Mouse (Mus musculus): ENCODE measurements around the gene Plekha3. TPM values are rescaled to one million over a fixed set of nuclear protein-coding genes. Genes with fewer than 3 reads are reported as not detected.

Plekha3 gene
- 1 to 10 TPM; 7.2 to 8.4 TPM for total RNA-seq (2021)
- long read RNA-seq, experiment 1, transcript Plekha3-201 (8 exons, 2,534 nt) = major isoform, 8 of 9 reads
- long read RNA-seq, experiment 1, partial matches to known transcripts = 0 of 9 reads
- long read RNA-seq, experiment 1, other reads (novel, unspliced or antisense) = 1 of 9 reads
- long read RNA-seq, experiment 2, partial matches to known transcripts = 0 of 6 reads
- long read RNA-seq, experiment 2, other reads (novel, unspliced or antisense) = 2 of 6 reads

- peak; percentile 82 for DNase-seq
These were observed at the start of gene Plekha3 for GRCm38 (mm10) chr2:76674725-76675427. Gene Plekha3 (plus strand): TSS chr2:76675281.

- DNase-seq = no peak
These were observed 44.8 kb upstream of the Plekha3 start for GRCm38 (mm10) chr2:76630293-76630692.

GRCm38 (mm10) chr2:76631600-76631999 lies 43.5 kb upstream of the Plekha3 start:
- DNase-seq = no peak

- DNase-seq = no peak
These were observed 35.4 kb upstream of the Plekha3 start for GRCm38 (mm10) chr2:76639637-76640036.

- DNase-seq = no peak
These were observed 31.3 kb upstream of the Plekha3 start for GRCm38 (mm10) chr2:76643801-76644200.

- DNase-seq = no peak
These were observed 27.6 kb upstream of the Plekha3 start for GRCm38 (mm10) chr2:76647441-76647869.

GRCm38 (mm10) chr2:76647883-76648570 lies 27.1 kb upstream of the Plekha3 start, which contains the start of the genes Prkra and Pjvk:
Gene Prkra (minus strand): TSS chr2:76648015.
Gene Pjvk (plus strand): TSS chr2:76648476.
- peak; percentile 99 for DNase-seq

GRCm38 (mm10) chr2:76648666-76649141 lies 26.4 kb upstream of the Plekha3 start:
- peak; percentile 31 for DNase-seq

- DNase-seq = no peak
These were observed 22.0 kb upstream of the Plekha3 start for GRCm38 (mm10) chr2:76653070-76653469.

GRCm38 (mm10) chr2:76654646-76655045 lies 20.4 kb upstream of the Plekha3 start:
- DNase-seq = no peak

GRCm38 (mm10) chr2:76655444-76655843 lies 19.6 kb upstream of the Plekha3 start:
- DNase-seq = no peak

- no peak for DNase-seq
These were observed 19.1 kb upstream of the Plekha3 start for GRCm38 (mm10) chr2:76655982-76656381.

- no peak for DNase-seq
These were observed 16.5 kb upstream of the Plekha3 start for GRCm38 (mm10) chr2:76658551-76658950.

- DNase-seq = no peak
These were observed 15.7 kb upstream of the Plekha3 start for GRCm38 (mm10) chr2:76659419-76659818.

GRCm38 (mm10) chr2:76665531-76665930 lies 9.6 kb upstream of the Plekha3 start:
- no peak for DNase-seq

GRCm38 (mm10) chr2:76667200-76667599 lies 7.9 kb upstream of the Plekha3 start:
- DNase-seq = no peak

- DNase-seq = no peak
These were observed 3.4 kb upstream of the Plekha3 start for GRCm38 (mm10) chr2:76671641-76672040.

GRCm38 (mm10) chr2:76672134-76672745 lies 2.8 kb upstream of the Plekha3 start:
- no peak for DNase-seq

GRCm38 (mm10) chr2:76672966-76673392 lies 2.1 kb upstream of the Plekha3 start, which contains the start of gene Fkbp7:
Gene Fkbp7 (minus strand): TSS chr2:76673116.
- DNase-seq = peak; percentile 89

- peak; percentile 27 for DNase-seq
These were observed 1.5 kb upstream of the Plekha3 start for GRCm38 (mm10) chr2:76673472-76674081.

- no peak for DNase-seq
These were observed 370 bp downstream of the Plekha3 start for GRCm38 (mm10) chr2:76675451-76675850.

- DNase-seq = no peak
These were observed 868 bp downstream of the Plekha3 start for GRCm38 (mm10) chr2:76675949-76676348.
